Mouse (Mus musculus) heart, embryonic 14.5 days (tissue): ENCODE results near the gene Ttc7b. TPM values are rescaled to one million over a fixed set of nuclear protein-coding genes. Genes with fewer than 3 reads are reported as not detected.

ENCODE experiments used
- ATAC-seq: fragments of 200-750 bp; cut with Nextera tagmentation; 2 replicates; pipeline ENCODE4 v1.8.0; 2017; ENCODE audit warnings: low read depth, moderate TSS enrichment; ENCODE audit not compliant: insufficient number of reproducible peaks, insufficient read depth, low FRiP score
- H3K27ac ChIP-seq, 2 experiments: fragments of 200-500 bp in 1 of 2; fragments of 300-500 bp in 1 of 2; sonication (generic) in 1 of 2; replicated peaks in 1 of 2; 2 replicates each; pipeline ENCODE4 v1.5.1; 2012 to 2014; ENCODE audit warnings: low read depth in 2 of 2, low read length in 2 of 2, control low read depth in 1 of 2, mild to moderate bottlenecking in 1 of 2, mixed read lengths in 1 of 2; ENCODE audit not compliant: control insufficient read depth in 1 of 2, insufficient read depth in 1 of 2
- H3K27me3 ChIP-seq: fragments of 300-500 bp; sonication (generic); 2 replicates; pipeline ENCODE4 v1.6.1; 2014; ENCODE audit warnings: mild to moderate bottlenecking, low read length, control low read depth; ENCODE audit not compliant: control insufficient read depth, insufficient read depth
- H3K36me3 ChIP-seq: fragments of 300-500 bp; sonication (generic); 2 replicates; pipeline ENCODE4 v1.6.1; 2014; ENCODE audit warnings: mild to moderate bottlenecking, control low read depth, low read length, mixed read lengths; ENCODE audit not compliant: control insufficient read depth, insufficient read depth
- H3K4me1 ChIP-seq, 2 experiments: fragments of 200-500 bp in 1 of 2; fragments of 300-500 bp in 1 of 2; sonication (generic) in 1 of 2; 2 replicates each; pipeline ENCODE4 v1.6.1; 2012 to 2014; ENCODE audit warnings: low read length in 2 of 2, control low read depth in 1 of 2, mixed read lengths in 1 of 2; ENCODE audit not compliant: control insufficient read depth in 2 of 2, insufficient read depth in 2 of 2
- H3K4me2 ChIP-seq: fragments of 300-500 bp; sonication (generic); 2 replicates; pipeline ENCODE4 v1.6.1; 2014; ENCODE audit warnings: mild to moderate bottlenecking, low read length
- H3K4me3 ChIP-seq, 2 experiments: fragments of 200-500 bp in 1 of 2; fragments of 300-500 bp in 1 of 2; sonication (generic) in 1 of 2; 2 replicates each; pipeline ENCODE4 v1.5.1; 2012 to 2014; ENCODE audit warnings: low read length in 2 of 2, mild to moderate bottlenecking in 2 of 2, control low read depth in 1 of 2, low read depth in 1 of 2, moderate library complexity in 1 of 2; ENCODE audit not compliant: control insufficient read depth in 1 of 2, insufficient read depth in 1 of 2
- H3K9ac ChIP-seq: fragments of 300-500 bp; sonication (generic); 2 replicates; pipeline ENCODE4 v1.6.1; 2014; ENCODE audit warnings: mild to moderate bottlenecking, low read length
- H3K9me3 ChIP-seq: fragments of 300-500 bp; sonication (generic); 2 replicates; pipeline ENCODE4 v1.6.1; 2016; ENCODE audit warnings: low read length, control low read depth; ENCODE audit not compliant: control insufficient read depth
- WGBS: fragments of 180-500 bp; shearing (Covaris S2); extraction: QIAGEN DNeasy Blood & Tissue Kit; methylation state at CpG from one replicate; pipeline ENCODE4 v1.1.7; 2014; 5-methylcytosine and 5-hydroxymethylcytosine counted together
- polyA plus RNA-seq: library from polyadenylated mRNA; unstranded; fragments of >200 nt; fragmentation: Nextera tagmentation; extraction: Ambion mirVana; gene quantifications from 2 replicates; pipeline ENCODE4 v1.2.1, GENCODE M21; 2014

Gene Ttc7b
- polyA plus RNA-seq, 1 experiment from 2014 or later = 16.5 TPM

DNA sequence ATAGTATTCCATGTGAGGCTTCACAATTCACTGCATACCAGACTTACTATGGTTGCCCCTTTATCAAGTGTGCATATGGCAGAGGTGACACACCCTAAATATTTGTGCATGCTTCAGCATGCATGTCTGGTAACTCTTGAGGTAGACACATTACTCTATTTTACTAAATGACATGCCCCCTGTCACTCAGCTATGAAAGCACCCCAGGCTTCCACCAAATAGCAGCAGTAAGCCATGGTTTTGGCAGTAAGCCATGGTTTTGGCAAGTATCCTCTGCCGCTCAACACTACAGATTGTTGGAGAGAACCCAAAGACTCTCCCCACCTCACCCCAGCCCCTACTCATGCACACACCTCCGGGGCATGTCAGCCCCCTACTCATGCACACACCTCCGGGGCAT lies 134.4 kb downstream of the Ttc7b start:
- 32% methylated on average over 3 of the region's 3 CpGs for WGBS
- no peaks in the 10 kb centered on the region for H3K9me3 ChIP-seq
- no peak overlapping the region for H3K4me2 ChIP-seq
- peak overlapping the region in 1 of 2 experiments; percentile 69; a peak in 1 of 4 replicates for H3K27ac ChIP-seq
- no peaks in the 10 kb centered on the region for H3K27me3 ChIP-seq
- no peak overlapping the region for H3K4me3 ChIP-seq
- peaks cover 4 to 14% of the 10 kb centered on the region in 2 experiments for H3K4me1 ChIP-seq
- peaks cover 52% of the 10 kb centered on the region for H3K36me3 ChIP-seq
- H3K9ac ChIP-seq = no peak overlapping the region
- no peak for ATAC-seq

DNA sequence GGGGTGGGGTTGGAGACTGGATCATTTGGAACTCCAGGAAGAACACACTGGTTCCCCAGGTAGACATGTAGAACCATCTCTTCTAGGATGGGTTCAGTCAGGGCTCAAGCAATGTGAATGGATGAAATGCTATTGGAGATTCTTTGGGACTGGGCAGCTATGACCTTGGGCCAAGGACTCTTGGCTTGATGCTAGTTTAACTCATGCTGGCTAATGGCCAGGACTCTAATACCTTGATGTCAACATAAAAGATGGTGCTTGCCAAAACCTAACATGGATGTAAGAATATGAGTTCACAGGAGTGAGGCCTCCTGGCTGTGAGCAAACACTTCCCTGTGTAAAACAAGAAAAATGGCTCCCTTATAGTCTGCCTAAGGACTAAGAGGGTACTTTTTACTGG lies 138.1 kb downstream of the Ttc7b start:
- Histone ChIP-seq H3K9me3 (no peaks in the 10 kb centered on the region), H3K36me3 (peaks cover 55% of the 10 kb centered on the region), H3K9ac (no peak overlapping the region), H3K27ac (no peak overlapping the region), H3K27me3 (no peaks in the 10 kb centered on the region), H3K4me1 (peaks cover 4 to 14% of the 10 kb centered on the region in 2 experiments), H3K4me2 (no peak overlapping the region), H3K4me3 (no peak overlapping the region)
- ATAC-seq = no peak

GRCm38 (mm10) chr12:100381941-100382340 lies 138.7 kb downstream of the Ttc7b start:
- Histone ChIP-seq H3K36me3 (peaks cover 55% of the 10 kb centered on the region), H3K27ac (no peak overlapping the region), H3K4me3 (no peak overlapping the region), H3K4me1 (peaks cover 4 to 14% of the 10 kb centered on the region in 2 experiments), H3K9ac (no peak overlapping the region), H3K27me3 (no peaks in the 10 kb centered on the region), H3K9me3 (no peaks in the 10 kb centered on the region), H3K4me2 (no peak overlapping the region)
- WGBS = 88% methylated on average over 6 of the region's 6 CpGs
- ATAC-seq = no peak

DNA sequence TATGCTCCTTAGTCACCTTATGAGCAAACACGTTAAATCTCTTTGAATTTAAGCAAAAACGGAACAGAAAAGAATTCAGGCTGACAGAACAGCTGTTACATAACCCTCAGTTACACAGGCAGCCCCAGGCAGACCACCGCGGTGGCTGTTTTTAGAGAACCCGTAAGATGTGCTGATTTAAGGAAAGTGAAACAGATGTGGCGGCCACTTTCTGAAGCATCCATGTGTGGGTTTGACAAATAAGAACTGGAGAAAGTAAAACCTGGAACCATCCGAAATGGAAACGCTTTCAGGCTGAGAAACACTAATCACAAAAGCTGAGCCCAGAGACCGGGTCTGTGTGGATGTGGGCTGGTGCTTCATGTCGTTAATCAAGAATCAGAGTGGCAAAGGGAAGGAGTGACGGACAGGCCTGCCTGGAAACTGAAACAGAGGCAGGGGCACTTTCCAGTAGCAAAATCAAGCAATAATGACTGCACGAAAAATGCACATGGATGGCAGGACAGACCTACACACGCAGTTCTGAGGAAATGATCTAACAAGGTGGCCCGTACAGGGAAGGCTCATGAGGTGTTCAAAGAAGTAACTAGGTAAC lies 139.8 kb downstream of the Ttc7b start:
- WGBS = 81% methylated on average over 14 of the region's 14 CpGs
- peaks cover 61% of the 10 kb centered on the region for H3K36me3 ChIP-seq
- H3K27ac ChIP-seq = no peak overlapping the region
- no peaks in the 10 kb centered on the region for H3K27me3 ChIP-seq
- H3K4me1 ChIP-seq = peaks cover 3 to 9% of the 10 kb centered on the region in 2 experiments
- no peak overlapping the region for H3K4me3 ChIP-seq
- H3K9ac ChIP-seq = no peak overlapping the region
- ATAC-seq = no peak
- H3K4me2 ChIP-seq = no peak overlapping the region
- H3K9me3 ChIP-seq = no peaks in the 10 kb centered on the region

GRCm38 (mm10) chr12:100379833-100380232 lies 140.8 kb downstream of the Ttc7b start:
- no peaks in the 10 kb centered on the region for H3K9me3 ChIP-seq
- no peak overlapping the region for H3K4me3 ChIP-seq
- no peaks in the 10 kb centered on the region for H3K27me3 ChIP-seq
- H3K4me1 ChIP-seq = peaks cover 0 to under 1% of the 10 kb centered on the region in 2 experiments; a peak in 1 of 4 replicates
- H3K36me3 ChIP-seq = peaks cover 61% of the 10 kb centered on the region
- ATAC-seq = no peak
- H3K27ac ChIP-seq = no peak overlapping the region
- H3K9ac ChIP-seq = no peak overlapping the region
- H3K4me2 ChIP-seq = no peak overlapping the region
- WGBS = 96% methylated on average over 1 of the region's 1 CpGs

DNA sequence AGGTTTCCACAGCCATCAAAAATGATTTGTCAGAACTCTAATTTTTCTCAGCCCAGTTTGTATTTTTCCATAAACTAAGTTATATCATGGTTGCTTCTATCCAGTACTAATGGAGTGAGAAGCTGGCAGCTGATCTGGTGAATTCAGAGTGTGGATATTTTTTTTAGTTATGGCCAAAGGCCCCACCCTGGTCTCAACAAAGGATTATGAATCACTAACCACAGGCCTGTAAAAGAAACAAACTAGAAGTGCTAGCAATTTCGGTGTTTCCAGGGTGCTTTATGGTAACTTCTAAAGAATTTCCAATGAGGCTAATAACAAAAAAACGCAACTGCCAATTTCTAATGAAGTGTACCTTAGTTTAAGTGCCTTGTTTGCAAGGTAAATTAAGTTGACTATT lies 142.4 kb downstream of the Ttc7b start:
- WGBS = 76% methylated on average over 2 of the region's 2 CpGs
- H3K36me3 ChIP-seq = peaks cover 63% of the 10 kb centered on the region

GRCm38 (mm10) chr12:100377791-100378190 lies 142.8 kb downstream of the Ttc7b start:
- Histone ChIP-seq H3K36me3 (peaks cover 63% of the 10 kb centered on the region), H3K4me2 (no peak overlapping the region), H3K9ac (no peak overlapping the region), H3K9me3 (no peaks in the 10 kb centered on the region), H3K27ac (no peak overlapping the region), H3K4me3 (no peak overlapping the region), H3K4me1 (no peaks in the 10 kb centered on the region; a peak in 1 of 4 replicates), H3K27me3 (no peaks in the 10 kb centered on the region)
- no peak for ATAC-seq
- 67% methylated on average over 1 of the region's 1 CpGs for WGBS

More for the DNA sequence above, 142.4 kb downstream of the Ttc7b start:
- Histone ChIP-seq H3K4me1 (no peaks in the 10 kb centered on the region; a peak in 1 of 4 replicates), H3K4me3 (no peak overlapping the region), H3K9ac (no peak overlapping the region), H3K4me2 (no peak overlapping the region), H3K9me3 (no peaks in the 10 kb centered on the region), H3K27me3 (no peaks in the 10 kb centered on the region), H3K27ac (no peak overlapping the region)
- no peak for ATAC-seq

GRCm38 (mm10) chr12:100375801-100376200 lies 144.8 kb downstream of the Ttc7b start:
- H3K27me3 ChIP-seq = no peaks in the 10 kb centered on the region
- no peak overlapping the region for H3K9ac ChIP-seq
- H3K4me3 ChIP-seq = no peak overlapping the region
- no peak overlapping the region for H3K27ac ChIP-seq
- peaks cover 64% of the 10 kb centered on the region for H3K36me3 ChIP-seq
- WGBS = 89% methylated on average over 8 of the region's 8 CpGs
- H3K4me1 ChIP-seq = no peaks in the 10 kb centered on the region
- H3K9me3 ChIP-seq = no peaks in the 10 kb centered on the region
- ATAC-seq = no peak
- H3K4me2 ChIP-seq = no peak overlapping the region
